Mouse (Mus musculus) cerebral cortex, adult 2 months (tissue): ENCODE results near the gene Stard13.

Experiments
- WGBS: fragments of 180-500 bp; shearing (Covaris S2); methylation state at CpG from one replicate; pipeline ENCODE4 v1.1.7; 2018; 5-methylcytosine and 5-hydroxymethylcytosine counted together

Stard13 gene

DNA sequence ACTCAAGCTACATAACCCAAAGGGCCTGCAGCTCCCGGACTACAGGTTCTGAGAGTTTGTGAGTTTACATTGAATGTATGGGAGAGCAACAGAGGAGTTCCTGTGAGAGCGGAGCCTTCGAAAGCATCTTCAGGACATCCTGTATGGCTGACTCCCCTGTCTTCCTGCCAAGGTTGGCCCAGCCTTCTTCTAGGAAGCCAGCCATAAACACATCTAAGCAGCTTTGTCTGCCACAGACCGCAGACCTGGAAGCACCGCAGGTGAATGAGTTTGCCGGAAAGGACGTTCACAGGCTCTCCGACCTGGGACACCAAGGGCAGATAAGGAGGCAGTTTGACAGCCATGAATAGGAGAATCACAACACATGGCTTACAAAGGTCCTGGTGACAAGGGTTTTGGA lies 52.3 kb downstream of the Stard13 start:
- 78% methylated on average over 8 of the region's 8 CpGs for WGBS

DNA sequence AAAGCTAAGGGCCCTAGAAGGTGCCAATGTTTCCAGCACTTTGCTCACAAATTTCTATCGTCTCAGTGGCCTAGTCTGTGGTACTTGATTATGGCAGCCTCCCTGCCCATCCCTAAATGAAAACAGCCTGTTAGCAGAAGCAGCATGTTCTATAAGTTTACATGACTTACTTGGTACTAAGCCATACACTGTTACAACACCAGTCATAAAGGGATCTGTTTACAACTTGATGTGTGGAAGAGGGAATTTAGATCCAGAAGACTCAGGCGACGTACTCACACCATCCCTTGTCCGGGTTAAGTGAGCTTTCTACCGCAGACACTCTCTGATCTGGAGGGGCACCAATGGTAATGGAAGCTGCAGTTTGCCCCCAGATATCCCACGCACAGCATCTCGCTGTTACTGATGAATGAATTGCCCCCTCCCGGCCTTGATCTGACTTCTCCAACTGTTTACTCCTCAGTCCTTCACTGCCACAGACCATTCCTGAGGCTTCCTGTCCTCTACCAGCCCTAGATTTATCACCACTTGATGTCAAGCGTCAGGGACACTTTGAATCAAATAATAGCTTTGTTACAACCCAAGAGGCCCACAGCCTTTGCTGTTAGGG lies 53.4 kb downstream of the Stard13 start:
- 92% methylated on average over 9 of the region's 9 CpGs for WGBS

DNA sequence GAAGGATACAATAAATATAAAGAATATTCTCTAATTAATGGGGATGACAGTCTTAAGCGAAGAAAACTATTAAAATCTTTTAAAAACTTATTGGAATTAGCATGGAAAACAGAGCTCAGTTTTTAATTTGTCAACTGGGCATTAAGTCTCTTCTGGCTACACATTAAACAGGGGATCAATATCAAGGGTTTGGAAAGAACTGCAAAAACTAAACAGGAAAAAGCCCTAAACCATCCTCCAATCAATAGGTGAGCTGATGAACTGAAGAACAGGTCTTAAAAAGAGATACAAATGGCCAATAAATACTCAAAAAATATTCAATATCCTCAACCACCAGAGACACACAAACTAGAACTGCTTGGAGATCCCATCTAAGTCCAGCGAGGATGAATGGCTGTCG lies 56.5 kb downstream of the Stard13 start:
- WGBS: 94% methylated on average over 3 of the region's 3 CpGs

DNA sequence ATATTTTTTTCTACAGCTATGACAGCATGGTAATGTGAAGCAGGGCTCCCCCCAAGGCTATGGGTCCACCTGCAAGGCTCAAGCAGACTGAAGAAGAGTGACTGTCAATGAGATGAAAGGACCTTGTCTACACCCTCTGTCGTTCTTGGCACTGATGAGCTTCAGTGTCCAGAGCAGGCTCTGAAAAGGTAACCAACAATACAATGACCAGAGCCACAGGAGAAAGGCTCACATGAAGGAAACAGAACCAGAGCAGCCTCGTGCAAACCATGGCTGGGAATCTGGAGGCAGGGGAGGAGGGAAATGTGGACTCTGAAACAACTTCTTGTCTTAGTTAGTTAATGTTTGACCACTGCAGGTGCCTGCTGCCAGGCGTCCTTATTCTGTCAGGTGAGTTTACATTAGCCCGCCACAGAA lies 57.7 kb downstream of the Stard13 start:
- WGBS: 81% methylated on average over 4 of the region's 4 CpGs

DNA sequence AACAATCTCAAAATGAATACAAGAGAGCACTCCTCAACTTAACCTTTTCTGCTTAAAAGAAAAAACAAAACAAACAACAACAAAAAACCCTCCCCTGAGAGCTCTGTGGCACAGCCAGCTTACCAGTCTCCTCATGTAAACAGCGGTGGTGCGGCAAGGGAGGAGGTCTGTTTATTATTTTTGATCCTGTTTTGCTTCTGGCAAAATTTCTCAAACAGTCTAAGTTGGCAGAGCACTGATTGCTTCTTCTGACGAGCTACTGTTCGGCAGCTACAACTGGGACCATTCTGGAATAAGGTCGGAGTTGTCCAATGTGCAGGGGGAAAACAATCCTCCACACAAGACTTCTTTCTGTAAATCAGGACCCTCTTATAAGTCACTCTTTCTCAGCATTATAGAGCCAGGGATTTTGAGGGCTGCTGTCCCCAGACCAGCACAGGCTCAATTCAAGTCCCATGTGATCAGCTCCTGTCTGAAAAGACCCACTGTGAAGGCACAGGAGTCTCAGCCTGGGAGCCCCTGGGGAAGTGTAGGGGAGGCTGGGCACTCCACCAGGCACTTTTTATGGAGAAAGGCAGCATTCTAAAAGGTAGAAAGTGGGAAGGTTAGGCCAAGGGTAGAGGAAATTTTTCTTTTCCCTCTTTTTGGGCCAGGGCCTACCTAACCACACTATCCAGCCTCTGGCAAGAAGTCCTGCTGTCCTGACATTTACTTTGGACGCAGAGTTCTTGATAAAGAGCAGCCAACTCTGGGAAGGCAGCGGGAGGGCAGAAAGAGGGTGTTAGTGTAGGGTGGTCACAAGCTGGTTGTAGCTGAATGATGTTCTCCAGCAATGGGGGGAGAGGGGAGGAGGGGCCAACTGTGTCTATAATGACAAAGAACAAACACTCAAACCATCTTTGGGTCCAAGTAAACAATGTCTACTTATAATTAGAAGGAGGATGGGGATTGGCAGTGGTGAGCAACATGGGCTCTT lies 58.9 kb downstream of the Stard13 start:
- 63% methylated on average over 7 of the region's 7 CpGs for WGBS

DNA sequence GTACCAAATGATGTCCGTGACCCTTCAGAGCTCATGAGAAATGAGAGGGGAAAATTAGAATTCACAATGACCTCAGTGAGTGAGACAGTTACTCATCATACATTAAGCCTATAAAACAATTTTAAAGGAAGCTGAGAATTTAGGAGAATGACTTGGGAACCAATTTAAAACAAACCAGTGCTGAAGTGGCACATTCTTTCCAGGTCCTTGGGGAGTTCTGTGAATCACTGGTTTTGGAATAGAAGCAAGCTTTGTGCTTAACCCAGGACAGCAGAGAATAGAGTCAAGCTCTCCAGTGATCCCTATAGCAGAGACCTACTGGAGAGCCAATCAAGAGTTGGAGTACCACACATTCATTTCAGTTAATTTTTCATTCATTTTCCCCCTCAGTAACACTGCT lies 59.9 kb downstream of the Stard13 start:
- WGBS: 69% methylated on average over 1 of the region's 1 CpGs

DNA sequence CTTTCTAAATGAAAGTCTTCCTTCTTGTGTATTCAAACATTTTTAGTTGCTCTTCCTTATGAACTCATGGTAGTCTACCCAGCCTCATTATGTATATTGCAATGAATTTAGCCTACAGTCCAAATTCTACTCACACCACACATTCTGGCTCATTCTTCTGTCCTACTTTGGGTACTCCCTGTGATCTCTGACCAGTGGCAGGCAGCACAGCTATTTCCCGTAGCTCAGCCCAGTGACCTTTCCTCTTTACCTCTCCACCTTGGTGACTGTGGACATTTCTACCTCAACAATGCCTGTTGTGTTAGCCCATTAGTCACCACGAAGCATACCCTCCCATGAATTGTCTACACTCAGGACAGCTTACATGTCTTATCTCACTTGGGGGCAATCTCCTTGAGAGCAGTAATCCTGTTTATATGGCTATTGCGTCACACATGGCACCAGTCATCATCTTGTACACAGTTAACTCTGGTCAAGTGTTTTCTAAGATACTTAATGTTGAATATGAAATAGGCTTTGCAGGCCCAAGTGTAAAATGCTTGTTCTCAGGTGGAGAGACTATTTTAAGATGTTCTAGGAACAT lies 63.4 kb downstream of the Stard13 start:
- WGBS: 88% methylated on average over 3 of the region's 3 CpGs

DNA sequence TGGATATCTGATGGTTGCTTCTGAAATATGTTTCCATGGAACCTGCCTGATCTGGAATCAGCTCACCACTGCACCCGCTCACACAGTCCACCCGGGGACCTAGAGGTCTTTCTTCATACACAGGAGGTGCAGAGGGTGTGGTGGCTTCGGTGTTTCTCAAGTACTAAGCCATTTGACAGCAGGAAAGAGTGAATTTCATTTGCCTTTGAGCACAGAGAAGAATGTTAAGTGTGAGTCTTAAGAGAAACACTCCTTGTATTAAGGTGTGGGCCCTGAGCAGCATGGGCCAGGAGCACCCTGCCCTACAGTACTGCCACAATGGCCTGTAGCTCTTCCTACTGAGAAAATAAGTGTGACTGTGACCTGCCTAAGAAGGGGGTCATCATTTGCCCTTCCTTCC lies 65.4 kb downstream of the Stard13 start:
- WGBS: 93% methylated on average over 3 of the region's 3 CpGs

DNA sequence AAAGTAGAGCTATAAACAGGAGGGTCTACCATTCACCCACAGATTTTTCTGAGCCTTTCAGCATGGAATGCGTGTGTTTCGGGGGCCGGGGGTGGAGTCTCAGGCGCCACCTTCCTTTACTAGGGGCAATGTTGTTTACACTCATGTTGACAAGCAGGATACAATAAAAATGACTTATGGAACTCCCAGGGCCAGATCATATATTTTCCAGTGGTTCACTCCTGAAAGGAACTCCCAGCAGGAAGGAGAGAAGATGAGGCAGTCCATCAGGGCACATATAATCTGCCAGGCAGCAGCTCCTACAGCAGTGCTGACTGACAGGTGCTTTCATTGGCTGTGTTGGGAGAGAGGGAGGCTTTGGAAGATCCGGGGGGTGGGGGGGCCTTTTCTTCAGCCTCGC lies 66.0 kb downstream of the Stard13 start:
- 88% methylated on average over 6 of the region's 6 CpGs for WGBS

DNA sequence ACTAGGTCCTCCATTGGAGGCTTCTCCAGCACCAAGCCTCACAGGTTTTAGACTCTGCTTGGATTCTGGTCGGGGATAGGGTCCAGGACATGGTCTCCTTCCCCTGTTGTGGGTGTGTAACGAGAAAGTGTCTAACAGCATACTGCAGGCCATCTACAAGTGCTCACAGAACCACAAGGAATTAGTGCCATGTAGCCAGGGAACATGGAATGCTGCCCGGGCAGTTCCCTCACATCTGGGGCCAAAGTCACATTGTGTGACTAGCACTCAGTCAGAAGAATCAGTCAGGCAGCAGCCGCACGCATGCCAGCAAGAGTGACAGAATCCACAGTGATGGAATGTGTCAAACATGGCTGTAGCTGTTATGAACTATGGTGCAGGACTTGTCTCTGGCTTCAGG lies 67.4 kb downstream of the Stard13 start:
- 66% methylated on average over 5 of the region's 5 CpGs for WGBS

DNA sequence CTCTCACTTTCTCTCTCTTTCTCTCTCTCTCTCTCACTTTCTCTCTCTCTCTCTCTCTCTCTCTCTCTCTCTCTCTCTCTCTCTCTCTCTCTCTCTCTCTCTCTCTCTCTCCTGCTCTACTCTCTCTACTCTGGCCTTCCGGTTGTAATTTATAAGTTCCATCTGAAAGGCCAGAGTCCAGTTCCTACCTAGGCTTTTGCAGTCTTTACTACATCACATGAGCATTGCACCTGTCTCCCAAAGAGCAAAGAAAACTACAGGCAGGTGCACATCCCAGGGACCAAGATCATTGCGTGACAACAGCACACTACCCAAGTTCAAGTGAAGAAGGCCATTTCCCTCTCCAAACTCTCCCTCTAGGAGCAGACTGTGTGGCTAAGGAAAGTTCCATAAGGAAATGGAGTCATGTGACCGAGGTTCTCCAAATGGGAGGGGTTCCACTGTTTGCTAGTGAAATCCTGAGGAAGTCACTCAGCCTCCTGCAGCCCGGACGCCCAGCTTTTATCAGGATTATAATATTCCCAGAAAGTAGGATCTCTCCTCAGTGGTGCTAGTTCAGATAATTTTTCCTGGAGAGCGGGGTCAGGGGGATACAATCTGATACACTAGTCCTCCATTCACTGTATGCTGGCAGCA lies 68.1 kb downstream of the Stard13 start:
- WGBS: 84% methylated on average over 6 of the region's 6 CpGs

DNA sequence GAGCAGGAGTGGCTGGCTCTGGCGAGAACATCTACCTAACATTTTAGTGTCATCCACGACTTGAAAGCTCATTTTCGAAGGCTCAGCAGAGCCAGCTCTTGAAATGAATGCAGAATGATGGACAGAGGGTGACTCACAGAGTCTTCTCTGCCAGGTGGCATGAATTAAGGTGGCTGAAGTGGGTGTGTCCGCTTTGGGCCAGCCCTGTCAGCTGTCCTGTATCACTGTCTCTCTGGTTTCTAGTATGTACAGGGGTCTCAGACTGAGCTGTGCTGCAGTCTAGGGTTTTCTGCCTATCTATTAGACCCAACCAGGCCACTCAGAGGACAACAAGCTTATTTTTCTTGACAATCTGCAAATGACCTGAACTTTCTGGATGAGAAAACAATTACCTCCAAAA lies 68.8 kb downstream of the Stard13 start:
- WGBS: 71% methylated on average over 4 of the region's 4 CpGs

DNA sequence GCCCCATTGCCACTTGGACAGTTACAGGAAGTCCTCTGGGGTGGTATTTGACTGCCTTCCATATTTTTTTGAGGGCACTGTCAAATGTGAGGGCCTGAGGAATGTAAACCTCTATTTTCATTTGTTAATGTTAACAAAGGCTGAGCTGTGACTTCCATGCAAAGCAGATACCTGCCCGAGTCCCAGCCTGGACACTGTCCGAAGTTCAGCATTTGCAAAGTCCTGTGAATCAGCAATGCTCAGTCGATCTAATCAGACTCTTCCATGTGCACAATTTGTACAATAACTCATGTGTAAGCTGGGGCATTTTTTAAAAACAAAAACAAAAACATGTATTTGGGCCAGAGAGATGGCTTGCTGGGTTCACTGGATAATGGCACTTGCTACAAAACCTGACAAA lies 71.0 kb downstream of the Stard13 start:
- WGBS: 91% methylated on average over 3 of the region's 3 CpGs

DNA sequence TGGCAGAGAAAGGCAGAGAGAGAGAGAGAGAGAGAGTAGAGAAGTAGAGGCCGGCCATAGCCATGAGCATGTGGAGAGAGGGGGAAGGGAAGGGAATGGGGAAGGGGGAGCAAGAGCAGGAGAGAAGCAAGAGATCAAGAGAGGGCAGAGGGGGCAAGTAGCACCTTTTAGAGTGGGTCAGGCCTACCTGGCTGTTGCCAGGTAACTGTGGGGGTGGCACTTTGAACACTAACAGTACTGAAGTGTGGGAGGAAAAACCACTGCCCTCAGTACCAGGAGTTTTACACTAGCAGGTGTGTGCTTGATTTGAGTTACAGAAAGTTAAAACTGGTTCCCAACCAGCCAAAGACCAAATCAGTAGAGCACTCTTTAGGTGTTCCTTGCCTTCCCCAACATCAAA lies 78.4 kb downstream of the Stard13 start:
- WGBS: 81% methylated on average over 1 of the region's 1 CpGs

DNA sequence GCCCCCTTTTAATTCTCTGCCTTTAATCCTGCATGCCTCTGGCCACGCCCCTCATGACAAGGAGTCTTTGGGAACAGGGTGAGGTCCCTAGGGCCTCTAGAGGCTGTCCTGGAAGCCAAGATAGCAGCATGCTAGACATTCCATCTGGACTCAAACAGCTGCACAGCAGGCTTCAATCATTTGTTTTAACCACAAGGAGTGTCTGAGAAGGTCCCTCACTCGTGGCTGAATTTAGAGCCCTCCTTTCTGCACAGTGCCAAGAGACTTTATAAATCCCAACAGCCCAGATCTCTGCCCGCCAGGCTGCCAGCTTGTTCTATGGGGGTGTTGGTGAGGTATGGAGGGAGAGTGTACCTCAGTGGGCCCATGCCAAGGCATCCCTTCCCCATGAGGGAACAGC lies 78.9 kb downstream of the Stard13 start:
- 40% methylated on average over 3 of the region's 3 CpGs for WGBS

DNA sequence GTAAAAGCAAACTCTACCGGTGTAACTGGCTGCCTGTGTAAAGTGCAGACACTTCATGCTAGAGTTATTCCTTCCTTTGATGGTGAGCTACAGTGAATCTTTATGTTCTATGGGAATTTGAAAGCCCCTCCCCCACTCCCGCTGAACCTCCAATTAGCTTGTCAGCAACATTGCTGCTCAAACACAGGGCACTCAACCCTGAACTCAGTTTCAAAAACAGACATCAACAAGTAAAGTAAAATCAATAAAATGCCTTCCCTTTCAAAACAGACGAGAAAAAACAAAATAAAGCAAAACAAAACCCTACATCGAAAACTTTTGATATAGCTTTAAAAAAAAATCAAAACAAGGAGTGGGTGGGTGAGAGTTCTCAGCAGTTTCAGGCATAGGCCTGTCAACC lies 79.6 kb downstream of the Stard13 start:
- 77% methylated on average over 4 of the region's 4 CpGs for whole genome bisulfite sequencing

DNA sequence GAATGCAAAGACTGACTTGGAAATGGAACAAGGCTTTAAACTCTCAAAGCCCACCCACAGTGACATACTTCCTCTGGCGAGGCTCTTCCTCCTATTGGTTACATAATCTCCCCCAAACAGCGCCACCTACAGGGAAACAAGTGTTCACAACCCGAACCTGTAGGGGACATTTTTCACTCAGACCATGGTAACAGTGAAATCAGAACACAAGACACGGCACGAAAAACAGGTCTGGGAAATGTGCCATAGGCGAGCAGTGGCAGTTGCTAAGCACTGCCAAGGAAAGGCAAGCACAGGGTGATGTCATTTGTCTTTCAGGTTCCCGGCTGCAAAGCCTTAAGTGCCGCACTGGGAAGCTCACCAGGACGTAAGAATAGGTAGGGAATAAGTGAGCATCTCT lies 82.1 kb downstream of the Stard13 start:
- 38% methylated on average over 9 of the region's 9 CpGs for WGBS

DNA sequence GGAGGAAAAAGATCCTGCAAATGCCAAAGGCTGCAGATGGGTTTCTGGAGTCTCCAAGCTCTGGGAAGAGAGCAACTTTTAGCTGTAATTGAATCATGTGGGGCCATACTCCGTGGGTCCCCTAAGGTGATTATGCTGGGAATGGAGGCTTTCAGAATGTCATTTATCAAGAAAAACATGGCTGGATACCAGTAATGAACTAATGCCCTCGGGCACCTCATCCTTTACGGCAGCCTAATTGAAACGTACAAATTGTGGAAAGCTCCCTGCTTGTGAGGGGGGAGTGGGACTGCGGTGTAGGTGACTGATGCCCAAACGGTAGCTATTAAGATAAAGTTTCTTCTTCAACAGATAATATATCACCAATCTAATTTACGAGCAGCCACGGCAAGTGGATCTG lies 84.1 kb downstream of the Stard13 start:
- WGBS: 74% methylated on average over 8 of the region's 8 CpGs

DNA sequence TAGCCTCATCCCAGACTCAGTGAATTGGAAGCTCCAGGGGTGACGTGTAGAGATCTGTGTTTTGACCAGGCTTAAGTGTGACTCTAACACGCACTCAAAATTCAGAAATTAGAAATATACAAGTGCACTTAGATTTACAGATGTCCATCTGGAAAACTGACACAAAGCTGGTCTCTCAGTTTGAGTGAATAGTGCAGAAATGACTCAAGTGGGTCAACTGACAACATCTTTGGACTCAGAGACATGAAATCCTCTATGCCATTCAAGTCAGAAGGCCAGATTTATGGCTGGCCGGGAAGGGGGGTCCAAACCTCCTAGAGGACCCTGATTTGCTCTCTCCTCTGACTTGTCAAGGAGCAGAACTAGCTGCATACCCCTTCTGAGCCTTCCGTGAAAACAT lies 85.6 kb downstream of the Stard13 start:
- WGBS: 87% methylated on average over 4 of the region's 4 CpGs

DNA sequence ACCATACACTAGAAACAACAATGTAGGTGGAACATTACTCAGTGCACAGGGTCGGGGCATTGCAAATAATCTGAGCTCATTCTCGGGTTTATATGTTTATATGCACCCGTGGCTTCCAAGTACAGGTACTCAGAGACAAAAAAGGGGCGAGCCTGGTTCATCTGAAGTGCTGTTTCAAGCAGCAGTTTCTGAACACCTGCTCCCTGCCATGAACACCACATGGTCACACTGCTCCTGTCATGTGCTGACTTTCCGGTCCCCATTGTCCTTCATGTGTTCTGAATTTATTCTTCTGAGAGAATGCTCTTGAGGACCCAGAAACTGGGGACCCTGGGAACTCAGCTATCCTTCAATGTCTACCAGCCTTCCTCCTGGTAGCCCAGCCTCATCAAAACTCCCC lies 87.8 kb downstream of the Stard13 start:
- WGBS: 88% methylated on average over 5 of the region's 5 CpGs

DNA sequence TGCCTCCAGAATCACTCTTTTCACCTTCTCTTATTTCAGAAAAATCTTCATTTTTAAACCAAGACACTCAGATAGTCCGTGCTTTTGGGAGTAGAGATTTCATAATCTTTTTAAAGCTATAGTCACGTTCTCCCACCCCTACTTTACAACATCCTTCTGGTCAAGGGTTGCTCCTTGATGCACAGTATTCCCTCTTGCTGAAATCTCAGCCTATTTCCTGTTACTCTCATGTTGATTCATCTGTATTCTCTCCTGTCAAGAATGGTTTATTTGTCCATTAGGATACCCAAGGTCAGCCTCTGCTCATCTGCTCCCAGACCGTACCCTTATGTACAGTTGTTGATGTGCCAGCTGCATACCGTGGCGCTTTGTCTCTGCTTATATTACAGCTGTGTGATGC lies 89.7 kb downstream of the Stard13 start:
- WGBS: 73% methylated on average over 5 of the region's 5 CpGs
